Mouse (Mus musculus): ENCODE results near the gene Clint1. TPM values are rescaled to one million over a fixed set of nuclear protein-coding genes. Genes with fewer than 3 reads are reported as not detected.

Clint1 gene
- polyA plus RNA-seq, 1 experiment from 2014 or later: 76.3 TPM

DNA sequence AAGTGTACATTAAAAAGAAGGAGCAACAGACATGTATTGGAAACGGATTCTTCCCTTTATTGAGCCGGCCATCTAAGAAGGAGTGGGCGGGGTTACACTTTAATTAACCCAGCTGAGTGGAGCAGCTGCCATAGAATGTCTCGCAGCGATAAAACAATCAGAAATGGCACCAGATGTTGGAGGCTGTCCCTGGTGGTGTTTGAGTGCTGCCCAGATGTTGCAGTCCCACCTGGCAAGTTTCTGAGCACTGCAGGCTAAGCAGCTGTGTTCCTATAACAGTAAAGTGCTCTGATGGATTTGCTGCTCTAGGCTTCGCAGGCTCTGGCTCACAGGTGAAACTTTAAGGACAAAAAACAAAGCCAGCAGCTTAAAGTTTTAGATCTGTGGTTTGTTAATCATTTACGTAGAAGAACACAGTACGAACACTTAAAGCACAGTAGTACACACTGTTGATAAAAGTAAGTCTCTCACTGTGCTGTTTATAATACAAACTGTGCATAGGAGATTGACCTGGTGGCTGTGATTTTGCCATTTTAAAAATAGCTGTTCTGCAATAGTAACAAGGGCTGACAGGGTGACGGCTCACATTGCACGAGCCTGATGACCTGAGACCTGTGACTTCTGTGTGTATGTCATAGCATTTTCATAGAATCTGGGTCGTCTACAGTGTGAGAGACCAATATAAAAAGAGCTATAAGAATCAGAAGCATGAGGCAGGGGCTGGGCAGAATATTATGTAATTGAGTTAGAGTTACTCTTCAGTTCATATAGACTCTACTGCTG lies 48.6 kb downstream of the Clint1 start:
- in situ Hi-C loops (cut with MboI; ENCODE audit: low pct_unique_long_range_greater_than_20kb): no loop called here
- no peak for DNase-seq (ENCODE audit: low read depth, low spot score)
- ChIA-PET CTCF (interaction anchor here (1.3 kb wide), 1 partner anchor 16 kb away, joined by 3 read pairs; no protein-coding TSS in a partner anchor), POLR2A (no interaction called here)
- TF ChIP-seq CTCF (IDR thresholded peaks at IDR 0.05): no peak
- ATAC-seq: no peak
- H3K27me3 ChIP-seq: no peaks in the 10 kb centered on the region

DNA sequence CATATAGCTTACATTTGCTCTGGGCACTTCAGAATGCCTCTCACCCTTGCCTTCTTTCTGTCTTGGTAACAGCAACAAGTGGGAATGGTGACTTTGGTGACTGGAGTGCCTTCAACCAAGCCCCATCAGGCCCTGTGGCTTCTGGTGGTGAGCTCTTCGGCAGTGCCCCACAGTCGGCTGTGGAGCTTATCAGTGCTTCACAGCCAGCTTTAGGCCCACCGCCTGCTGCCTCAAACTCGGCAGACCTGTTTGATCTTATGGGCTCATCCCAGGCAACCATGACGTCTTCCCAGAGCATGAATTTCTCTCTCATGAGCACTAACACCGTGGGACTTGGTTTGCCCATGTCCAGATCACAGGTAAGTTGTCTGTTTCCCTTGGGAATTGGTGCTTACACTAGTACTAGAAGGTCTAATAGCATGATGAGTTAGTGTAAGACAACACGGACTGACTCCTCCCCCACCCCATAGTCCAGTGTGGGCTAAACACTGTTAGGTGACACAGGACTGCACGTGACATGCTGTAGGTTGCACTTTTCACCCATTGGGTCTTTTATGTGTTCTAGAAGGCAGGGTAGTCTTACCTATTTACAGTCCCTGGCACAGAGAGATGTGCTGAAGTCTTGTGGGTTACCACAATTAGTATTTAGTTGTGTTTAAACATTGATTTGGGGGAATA lies 54.4 kb downstream of the Clint1 start:
- H3K27me3 ChIP-seq: no peaks in the 10 kb centered on the region
- POLR2A ChIA-PET: no interaction called here
- in situ Hi-C loops (cut with MboI; ENCODE audit: low pct_unique_long_range_greater_than_20kb): no loop called here
- CTCF ChIA-PET: interaction anchor here (1.0 kb wide), 2 partner anchors 11 to 228 kb away, joined by 3 read pairs; no protein-coding TSS in a partner anchor
- no peak for TF ChIP-seq CTCF (IDR thresholded peaks at IDR 0.05)
- DNase-seq (ENCODE audit: low read depth, low spot score) (no peak), ATAC-seq (no peak)

DNA sequence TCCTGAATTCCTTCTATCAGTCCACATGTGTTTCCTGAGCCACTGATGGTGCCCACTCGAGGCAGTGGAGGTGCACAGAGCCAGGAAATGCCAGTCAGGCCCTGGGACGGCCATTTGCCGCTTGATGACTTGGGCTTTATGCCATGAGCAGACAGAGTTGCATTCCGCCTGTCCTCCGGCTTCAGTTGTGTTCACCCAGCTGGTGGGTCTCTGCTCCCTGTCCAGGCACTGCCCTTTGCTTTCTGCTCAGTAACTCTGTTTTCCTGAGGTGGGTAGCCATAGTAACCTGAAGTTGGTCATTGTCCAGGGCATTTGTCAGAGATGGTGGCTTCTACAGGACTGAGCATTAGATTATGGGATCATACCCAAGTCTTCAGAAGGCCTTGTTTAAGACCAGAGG lies 55.5 kb downstream of the Clint1 start:
- ATAC-seq: no peak
- DNase-seq (ENCODE audit: low read depth, low spot score): no peak
- no peak for TF ChIP-seq CTCF (IDR thresholded peaks at IDR 0.05)
- no peaks in the 10 kb centered on the region for H3K27me3 ChIP-seq
- CTCF ChIA-PET: no interaction called here
- in situ Hi-C loops (cut with MboI; ENCODE audit: low pct_unique_long_range_greater_than_20kb): no loop called here
- POLR2A ChIA-PET: no interaction called here

- in situ Hi-C loops (cut with MboI; ENCODE audit: low pct_unique_long_range_greater_than_20kb): no loop called here
- TF ChIP-seq CTCF (IDR thresholded peaks at IDR 0.05): no peak
- H3K27me3 ChIP-seq: no peaks in the 10 kb centered on the region
- ChIA-PET CTCF (no interaction called here), POLR2A (no interaction called here)
- no peak for ATAC-seq
- no peak for DNase-seq (ENCODE audit: low read depth, low spot score)
These were observed 56.2 kb downstream of the Clint1 start for GRCm38 (mm10) chr11:45908070-45908469.

- in situ Hi-C loops (cut with MboI; ENCODE audit: low pct_unique_long_range_greater_than_20kb): no loop called here
- ATAC-seq (no peak), DNase-seq (ENCODE audit: low read depth, low spot score) (no peak)
- CTCF ChIA-PET: no interaction called here
- POLR2A ChIA-PET: no interaction called here
- no peaks in the 10 kb centered on the region for H3K27me3 ChIP-seq
- no peak for TF ChIP-seq CTCF (IDR thresholded peaks at IDR 0.05)
These were observed 57.0 kb downstream of the Clint1 start for GRCm38 (mm10) chr11:45908894-45909293.

DNA sequence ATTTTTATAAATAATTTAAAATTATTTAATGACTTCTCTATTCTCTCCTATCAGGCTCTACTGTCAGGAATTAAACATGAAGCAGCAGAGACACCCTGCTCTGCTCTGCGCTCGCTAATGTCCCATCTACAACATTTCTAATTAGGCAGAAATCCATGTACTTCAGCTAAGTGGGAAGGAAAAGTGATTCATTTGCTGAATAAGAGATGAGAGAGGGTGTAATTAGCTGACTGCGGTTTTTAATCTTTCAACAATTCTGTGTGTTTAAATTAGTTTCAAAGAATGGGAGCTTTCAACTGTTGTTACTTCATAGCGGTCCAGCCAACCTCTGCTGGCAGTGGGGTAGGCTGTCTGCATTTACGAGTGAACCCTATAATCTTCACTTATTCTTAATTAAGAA lies 58.9 kb downstream of the Clint1 start:
- ChIA-PET POLR2A (no interaction called here), CTCF (interaction anchor here (1.1 kb wide), 1 partner anchor 16 kb away, joined by 5 read pairs; no protein-coding TSS in a partner anchor)
- no peak for TF ChIP-seq CTCF (IDR thresholded peaks at IDR 0.05)
- no peaks in the 10 kb centered on the region for H3K27me3 ChIP-seq
- DNase-seq (ENCODE audit: low read depth, low spot score) (no peak), ATAC-seq (no peak)
- in situ Hi-C loops (cut with MboI; ENCODE audit: low pct_unique_long_range_greater_than_20kb): no loop called here

- CTCF ChIA-PET: interaction anchor here (2.2 kb wide), 1 partner anchor 10 kb away, joined by 15 read pairs; no protein-coding TSS in a partner anchor
- TF ChIP-seq CTCF (IDR thresholded peaks at IDR 0.05): no peak
- no peak for ATAC-seq
- in situ Hi-C loops (cut with MboI; ENCODE audit: low pct_unique_long_range_greater_than_20kb): no loop called here
- DNase-seq (ENCODE audit: low read depth, low spot score): no peak
- H3K27me3 ChIP-seq: no peaks in the 10 kb centered on the region
- POLR2A ChIA-PET: no interaction called here
These were observed 64.3 kb downstream of the Clint1 start for GRCm38 (mm10) chr11:45916196-45916595.

DNA sequence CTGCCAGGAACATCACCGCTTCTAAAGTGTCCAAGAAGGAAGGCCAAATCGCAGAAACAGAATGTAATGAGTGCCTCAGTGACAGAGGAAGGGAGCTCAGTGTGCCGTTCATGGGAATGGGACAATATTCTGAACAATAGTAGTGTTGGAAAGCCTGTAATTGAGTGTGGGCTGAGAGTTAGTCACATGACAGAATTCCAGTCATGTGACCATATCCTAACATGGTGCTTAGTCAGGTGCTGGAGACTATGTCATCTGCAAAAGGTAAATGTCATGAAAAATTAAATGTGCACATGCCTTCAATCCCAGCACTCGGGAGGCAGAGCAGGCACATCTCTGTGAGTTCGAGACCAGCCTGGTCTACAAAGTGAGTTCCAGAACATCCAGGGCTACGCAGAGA lies 66.2 kb downstream of the Clint1 start:
- ChIA-PET CTCF (interaction anchor here (1.2 to 2.2 kb wide), 2 partner anchors 9 to 12 kb away, joined by 3 to 15 read pairs; no protein-coding TSS in a partner anchor), POLR2A (no interaction called here)

DNA sequence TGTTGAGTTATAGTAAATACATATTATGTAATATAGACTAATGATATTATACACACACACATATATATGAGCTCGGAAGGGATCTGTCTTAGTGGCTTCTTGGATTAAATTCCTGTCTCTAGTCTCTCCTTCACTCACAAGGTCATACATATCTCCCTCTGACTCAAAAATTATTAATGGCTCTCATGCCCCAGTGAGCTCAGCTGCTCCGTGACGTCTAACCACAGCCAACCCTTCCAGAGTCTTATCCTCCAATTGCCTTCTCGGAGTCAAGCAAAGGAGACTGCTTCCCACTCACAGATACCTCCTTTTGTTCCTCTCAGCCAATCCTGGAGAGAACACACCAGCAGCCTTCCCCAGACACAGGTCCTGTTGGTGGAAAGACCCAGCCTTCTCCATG lies 67.0 kb downstream of the Clint1 start:
- H3K27me3 ChIP-seq: no peaks in the 10 kb centered on the region
- in situ Hi-C loops (cut with MboI; ENCODE audit: low pct_unique_long_range_greater_than_20kb): no loop called here
- TF ChIP-seq CTCF (IDR thresholded peaks at IDR 0.05): no peak
- ChIA-PET POLR2A (no interaction called here), CTCF (interaction anchor here (1.5 kb wide), 1 partner anchor 11 kb away, joined by 3 read pairs; no protein-coding TSS in a partner anchor)
- no peak for ATAC-seq
- DNase-seq (ENCODE audit: low read depth, low spot score): no peak

More for the DNA sequence above, 66.2 kb downstream of the Clint1 start:
- no peaks in the 10 kb centered on the region for H3K27me3 ChIP-seq
- no peak for DNase-seq (ENCODE audit: low read depth, low spot score)
- no peak for TF ChIP-seq CTCF (IDR thresholded peaks at IDR 0.05)
- in situ Hi-C loops (cut with MboI; ENCODE audit: low pct_unique_long_range_greater_than_20kb): no loop called here
- ATAC-seq: no peak

- ATAC-seq (no peak), DNase-seq (ENCODE audit: low read depth, low spot score) (no peak)
- TF ChIP-seq CTCF (IDR thresholded peaks at IDR 0.05): no peak
- ChIA-PET POLR2A (no interaction called here), CTCF (no interaction called here)
- H3K27me3 ChIP-seq: no peaks in the 10 kb centered on the region
- in situ Hi-C loops (cut with MboI; ENCODE audit: low pct_unique_long_range_greater_than_20kb): no loop called here
These were observed 69.2 kb downstream of the Clint1 start for GRCm38 (mm10) chr11:45921026-45921425.

- no peaks in the 10 kb centered on the region for H3K27me3 ChIP-seq
- CTCF ChIA-PET: no interaction called here
- POLR2A ChIA-PET: no interaction called here
- DNase-seq (ENCODE audit: low read depth, low spot score) (no peak), ATAC-seq (no peak)
- TF ChIP-seq CTCF (IDR thresholded peaks at IDR 0.05): no peak
- in situ Hi-C loops (cut with MboI; ENCODE audit: low pct_unique_long_range_greater_than_20kb): no loop called here
These were observed 69.6 kb downstream of the Clint1 start for GRCm38 (mm10) chr11:45921480-45921898.
